Mouse (Mus musculus): ENCODE measurements around the gene Son.

Son gene

DNA sequence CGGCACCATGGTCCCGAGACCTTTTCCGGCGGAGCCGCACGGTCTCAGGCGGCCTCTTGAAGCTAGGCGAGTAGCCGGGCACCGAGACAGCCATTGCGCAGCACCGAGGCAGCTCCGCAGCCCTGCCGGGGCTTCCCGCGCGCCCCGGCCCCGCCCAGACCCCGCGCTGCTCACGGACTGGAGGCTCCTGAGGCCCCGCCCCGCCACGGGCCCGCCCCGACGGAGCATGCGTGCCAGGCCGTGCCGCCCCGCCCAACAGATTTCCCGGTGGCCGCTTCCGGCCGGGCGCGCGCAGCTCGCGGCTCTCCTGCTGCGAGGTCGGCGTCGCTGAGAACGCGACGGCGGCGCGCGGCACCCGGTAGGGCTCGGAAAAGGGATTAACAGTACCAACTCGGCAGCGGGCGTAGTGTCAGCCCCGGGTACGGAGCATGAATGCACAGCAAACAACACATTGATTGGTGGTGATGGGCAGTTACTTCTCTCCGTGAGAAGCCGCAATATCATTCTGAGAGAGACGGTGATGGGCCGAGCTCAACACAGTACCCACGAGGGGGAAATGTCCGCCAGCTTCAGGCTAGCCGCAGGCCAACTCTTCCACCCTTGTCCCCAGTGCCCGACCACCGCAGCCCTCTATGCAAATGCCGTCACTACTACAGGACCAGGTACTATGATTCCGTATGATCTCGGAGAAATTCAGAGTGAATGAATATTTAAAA is 41.5 kb downstream of the Son start, which contains the start of gene Donson:
Donson (minus strand) TSS at position 152 of the 716 bp plus-strand sequence.
- peak; percentile 93 for DNase-seq

DNA sequence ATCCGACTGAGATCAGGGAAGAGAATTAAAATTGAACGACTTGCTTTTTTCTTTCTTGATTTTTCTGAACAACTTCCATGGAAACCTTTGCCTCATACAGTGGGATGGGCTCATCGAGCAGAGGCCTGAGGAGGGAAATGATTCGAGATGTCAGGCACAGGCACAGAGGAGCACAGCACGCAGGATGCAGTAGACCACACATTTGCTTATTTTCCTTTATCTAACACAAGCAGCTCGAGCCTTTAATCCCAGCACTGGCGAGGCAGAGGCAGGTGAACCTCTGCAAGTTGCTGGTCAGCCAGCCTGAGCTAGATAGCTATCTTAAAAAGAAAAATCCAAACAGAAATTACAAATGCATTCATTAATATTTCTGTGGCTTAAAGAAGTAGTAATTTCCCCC is 42.5 kb downstream of the Son start:
- DNase-seq, result no peak

DNA sequence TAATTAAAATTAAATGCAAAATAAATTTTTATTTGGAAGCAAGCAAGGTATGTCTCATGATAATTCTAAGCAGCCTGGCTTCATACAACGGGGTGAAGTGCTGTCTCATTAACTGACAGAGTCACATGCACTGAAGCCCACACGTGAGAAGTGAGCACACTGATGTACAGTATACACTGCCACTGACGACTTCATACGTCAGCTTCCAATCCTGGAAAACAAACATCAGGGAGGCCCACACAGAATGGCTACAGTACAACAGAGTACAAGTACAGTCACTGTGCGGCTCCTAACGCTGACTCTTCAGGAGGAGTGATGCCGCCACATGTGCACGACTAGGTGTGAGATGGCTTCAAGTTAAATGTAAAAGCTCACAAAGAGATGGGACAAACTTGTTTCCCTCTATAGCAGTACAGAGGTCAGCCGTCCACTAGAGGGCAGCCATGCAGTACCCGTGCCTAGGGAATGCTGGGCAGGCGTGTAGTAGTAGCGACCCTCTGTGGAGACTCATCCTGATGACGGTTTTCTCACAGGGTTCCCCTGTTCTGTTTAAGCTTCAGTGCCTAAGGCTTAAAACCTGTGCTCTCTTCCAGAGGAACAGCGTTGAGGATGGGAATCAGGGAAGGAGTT is 47.3 kb downstream of the Son start:
- DNase-seq, result peak; percentile 63

DNA sequence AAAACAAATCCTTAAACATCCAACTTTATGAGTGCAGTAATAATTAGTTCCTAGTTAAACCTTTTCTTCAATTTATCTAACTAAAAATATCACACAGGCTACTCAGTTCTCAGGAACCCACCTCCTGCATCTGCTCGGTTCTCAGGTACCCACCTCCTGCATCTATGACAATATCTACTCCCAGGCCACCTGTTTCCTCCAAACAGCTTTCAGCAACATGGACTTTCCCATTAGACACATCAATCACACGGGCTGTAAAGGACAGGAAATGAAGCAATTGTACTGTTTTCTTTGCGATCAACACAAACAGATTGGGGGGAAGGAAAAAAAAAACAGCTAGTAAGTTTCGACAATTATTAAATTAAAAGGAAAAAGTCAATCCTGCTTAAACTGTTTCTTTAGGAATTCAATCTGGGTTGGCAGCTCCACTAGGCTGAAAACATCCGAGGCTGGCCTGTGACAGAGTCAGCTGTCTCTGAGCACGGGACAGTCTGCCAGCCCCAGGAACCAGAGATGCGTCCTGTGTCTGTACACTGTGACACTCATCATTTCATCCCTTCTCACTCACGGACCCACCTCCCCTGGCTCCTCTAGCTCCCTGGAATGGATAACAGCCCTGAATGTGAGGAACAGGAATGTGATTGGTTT is 47.9 kb downstream of the Son start:
- DNase-seq, result no peak

DNA sequence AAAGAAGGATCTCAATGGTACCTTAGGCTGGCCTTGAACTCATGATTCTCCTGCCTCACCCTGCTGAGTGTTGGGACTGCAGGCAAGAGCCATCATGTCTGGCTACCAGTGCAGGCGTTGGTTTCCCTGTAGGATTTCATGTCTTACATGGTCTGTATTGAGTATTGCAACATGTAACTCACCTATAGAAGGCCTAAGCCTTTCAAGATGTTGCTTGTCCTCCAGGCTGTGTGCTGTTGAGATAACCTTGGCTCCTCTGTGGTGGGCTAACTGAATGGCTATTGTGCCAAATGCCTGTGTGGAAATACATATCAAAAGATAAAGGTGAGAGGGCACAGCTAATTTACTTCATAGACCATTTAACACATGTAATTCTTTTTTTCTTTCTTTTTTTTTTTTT is 51.7 kb downstream of the Son start:
- no peak for DNase-seq

DNA sequence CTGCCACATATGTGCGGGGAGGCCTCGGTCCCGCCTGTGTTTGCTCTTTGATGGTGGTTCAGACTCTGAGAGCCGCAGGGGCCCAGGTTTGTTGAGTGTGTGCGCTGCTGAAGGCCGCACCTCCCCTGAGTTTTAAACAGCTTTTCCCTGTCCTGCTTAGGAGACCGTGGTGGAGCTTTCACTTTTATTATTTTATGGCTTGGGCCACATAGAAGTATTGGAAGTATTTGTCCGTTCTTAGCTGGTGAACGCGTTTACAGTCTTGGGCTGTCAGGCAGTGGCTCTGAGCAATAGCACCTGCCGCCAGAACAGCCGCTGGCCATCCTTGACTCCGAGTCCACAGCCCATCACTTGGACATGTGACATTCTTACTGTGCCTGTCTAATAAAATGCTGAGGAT is 54.6 kb downstream of the Son start:
- no peak for DNase-seq

DNA sequence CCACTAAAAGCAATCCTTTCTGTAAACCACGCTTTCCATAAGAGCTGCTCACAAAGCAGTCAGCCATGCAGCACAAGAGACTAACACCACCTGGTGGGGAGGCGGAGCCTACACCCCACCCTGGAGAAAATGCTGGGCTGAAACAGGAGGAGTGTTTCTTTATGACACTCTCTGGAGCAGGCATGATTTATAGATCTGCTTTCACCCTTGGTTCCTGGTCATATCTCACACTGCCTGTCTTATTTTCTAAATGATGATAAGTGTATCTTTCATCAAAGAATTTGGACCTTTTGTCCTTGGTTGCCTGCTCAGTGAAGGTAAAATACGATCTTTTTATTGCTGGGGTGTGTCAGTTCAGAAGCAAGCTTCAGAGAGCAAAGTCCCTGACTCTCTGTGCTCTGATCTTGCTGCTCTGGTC is 55.5 kb downstream of the Son start:
- no peak for DNase-seq

DNA sequence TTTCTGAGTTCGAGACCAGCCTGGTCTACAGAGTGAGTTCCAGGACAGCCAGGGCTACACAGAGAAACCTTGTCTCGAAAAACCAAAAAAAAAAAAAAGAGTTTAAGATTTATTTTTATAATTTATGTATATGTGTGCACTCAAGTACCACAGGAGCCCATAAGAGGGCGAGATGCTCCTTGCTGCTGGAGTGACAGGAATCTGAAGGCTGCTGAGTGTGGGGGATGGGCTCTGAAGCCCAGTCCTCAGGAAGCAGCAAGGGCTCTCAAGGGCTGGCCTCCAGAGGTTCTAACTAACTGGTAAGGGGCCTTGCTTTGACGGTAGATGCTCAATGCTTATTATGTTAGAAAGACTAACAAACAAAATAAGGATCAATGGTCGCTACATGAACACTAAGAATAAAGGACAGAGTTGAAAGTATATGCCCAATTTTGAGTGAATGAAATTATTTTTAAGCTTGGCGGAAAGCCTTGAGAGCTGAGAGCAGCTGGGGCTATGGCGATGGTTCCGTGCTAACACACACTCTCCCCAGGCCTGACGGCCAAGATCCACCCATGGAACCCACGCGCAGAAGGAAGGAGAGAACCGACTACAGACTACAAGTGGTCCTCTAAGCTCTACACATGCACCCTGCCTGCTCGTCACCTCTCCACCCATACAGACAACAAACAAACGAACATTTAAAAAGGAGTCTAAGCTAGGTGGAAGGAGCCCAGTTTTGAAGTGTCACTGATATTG is 57.5 kb downstream of the Son start:
- DNase-seq, result no peak

DNA sequence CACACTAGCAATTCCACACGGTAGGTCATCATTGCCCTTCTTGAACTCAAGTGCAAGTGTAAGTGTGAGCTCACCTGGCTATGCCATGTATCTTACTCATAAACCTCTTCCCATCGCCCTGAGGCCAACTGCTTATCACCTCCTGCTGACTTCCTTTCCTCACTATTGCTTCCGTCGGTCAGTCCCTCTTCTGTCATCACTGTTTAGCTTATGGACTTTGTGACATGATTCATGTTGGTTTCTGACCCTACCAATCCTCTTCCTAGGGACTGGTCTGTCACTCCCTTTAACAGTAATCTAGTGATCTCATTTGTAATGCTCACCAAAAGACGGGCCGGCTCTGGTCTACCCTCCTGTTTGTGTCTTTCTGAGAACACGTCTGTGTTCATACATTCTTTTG is 62.9 kb downstream of the Son start:
- DNase-seq, result no peak

DNA sequence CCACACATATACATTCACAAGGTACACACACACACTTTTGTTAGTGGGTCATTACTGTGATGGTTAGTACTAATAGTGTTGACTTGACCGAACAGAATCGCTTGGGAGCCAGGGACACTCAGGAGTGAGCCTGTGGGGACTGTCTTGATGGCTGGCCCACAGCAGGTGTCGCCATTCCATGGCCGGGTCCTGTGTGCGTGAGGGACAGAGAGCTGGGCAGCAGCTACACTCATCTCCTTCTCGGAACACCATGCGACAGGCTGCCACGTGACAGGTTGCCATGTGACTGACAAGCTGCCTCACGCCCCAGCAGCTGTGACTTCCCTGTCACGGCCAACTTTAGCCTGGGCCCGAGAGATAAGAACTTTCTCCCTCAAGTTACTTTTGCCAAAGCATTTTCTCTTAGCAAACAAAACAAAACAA is 69.6 kb downstream of the Son start:
- no peak for DNase-seq

DNA sequence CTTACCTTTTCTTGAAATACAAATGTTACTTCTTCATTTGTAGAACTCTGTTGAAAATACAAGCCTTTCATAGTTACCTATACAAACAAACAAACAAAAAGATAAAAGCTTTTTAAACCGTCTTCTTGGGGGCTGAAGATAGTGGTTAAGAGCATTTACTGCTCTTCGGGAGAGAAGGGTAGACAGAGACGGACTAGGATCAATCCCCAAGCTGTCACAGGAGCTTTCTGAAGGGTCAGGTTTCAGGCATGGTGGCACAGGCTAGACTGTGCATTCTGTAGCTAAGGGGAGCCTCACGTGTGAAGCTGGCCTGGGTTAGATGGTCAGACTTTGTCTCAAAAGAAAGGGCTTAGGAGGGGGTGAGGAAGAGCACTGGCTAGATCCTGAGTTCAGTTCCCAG is 70.1 kb downstream of the Son start:
- no peak for DNase-seq

DNA sequence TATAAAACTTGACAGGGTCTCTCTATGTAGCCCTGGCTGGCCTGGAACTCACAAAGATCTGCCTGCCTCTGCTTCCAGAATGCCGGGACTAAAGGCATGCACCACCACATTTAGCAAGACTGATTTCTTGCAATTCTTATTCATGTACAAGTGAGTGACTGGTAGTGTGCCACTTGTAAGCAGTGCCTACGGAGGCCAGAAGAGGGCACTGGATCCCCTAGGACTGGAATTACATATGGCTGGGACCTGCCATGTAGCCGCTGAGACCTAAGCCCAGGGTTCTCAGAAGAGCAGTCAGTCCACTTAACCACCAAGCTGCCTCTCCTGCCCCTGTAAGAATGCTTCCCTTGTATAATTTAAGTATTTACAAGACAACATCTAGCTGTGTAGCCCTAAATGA is 76.9 kb downstream of the Son start:
- DNase-seq, result no peak

DNA sequence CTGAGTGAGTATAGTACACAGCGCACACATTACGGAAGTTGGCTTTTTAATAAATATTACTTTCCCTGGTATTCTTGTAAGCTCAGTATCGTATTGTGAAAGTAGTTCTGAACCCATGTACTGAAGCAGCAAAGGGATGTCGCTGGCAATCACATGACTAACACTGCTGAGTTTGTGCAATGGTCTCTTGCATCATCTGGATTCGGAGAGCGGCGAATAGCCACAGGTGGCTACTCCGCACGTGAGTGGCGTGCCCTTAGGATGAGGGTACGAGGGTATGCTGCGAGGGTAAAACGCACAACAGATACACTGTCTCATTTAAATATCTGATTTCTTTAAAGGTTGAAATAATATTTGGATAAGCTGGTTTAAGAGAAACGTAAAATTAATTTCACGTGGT is 80.1 kb downstream of the Son start:
- no peak for DNase-seq

DNA sequence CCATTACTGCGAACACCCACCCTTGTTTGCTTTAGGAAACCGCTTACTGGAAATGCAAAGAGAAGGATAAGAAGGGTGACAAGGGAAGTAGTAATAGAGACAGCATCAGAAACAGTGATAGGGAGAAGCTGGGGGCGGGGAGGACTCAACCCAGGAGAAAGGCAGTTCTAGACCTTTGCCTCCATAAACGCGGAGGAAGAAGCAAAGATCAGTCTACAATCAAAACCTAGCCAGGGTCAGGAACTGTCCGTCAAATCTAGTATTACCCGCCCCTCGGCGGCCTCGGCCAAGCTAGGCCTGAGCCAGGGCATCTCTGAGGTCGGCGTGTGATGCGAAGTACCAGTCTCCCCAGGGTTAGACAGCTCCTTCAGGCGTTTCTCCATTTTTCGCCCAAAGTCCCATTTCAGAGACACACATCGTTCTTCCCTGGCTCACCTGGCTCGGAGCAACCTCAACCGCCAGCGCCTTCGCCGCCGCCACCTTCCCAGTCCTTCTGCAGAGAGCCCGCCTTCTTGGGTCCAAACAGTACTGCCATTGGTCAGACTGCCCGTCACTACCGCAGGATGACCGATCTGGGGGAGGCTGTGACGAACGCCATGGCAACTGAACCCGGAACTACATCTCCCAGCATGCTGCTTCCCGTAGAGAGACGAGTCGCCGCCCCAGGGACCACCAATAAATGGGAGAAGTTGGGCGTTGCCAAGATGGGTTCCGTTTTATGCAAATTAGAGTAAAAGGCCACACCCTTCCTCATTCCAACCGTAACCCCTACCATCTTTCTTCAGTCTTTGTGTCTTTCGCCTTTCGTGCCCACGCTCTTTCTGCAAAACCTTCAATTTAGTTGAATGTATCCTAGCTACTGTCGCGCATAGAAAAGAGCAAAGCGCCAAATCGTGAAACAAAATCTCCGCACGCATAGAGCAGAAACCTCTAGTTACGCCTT is 81.1 kb downstream of the Son start, which contains the start of gene Cryzl1:
Cryzl1 (minus strand) TSS at position 853 of the 943 bp plus-strand sequence.
- DNase-seq, result peak; percentile 100

Data from layer of hippocampus, adult 9-11 months (tissue).